Mouse (Mus musculus): ENCODE results near the gene Neurl1b.

DNA sequence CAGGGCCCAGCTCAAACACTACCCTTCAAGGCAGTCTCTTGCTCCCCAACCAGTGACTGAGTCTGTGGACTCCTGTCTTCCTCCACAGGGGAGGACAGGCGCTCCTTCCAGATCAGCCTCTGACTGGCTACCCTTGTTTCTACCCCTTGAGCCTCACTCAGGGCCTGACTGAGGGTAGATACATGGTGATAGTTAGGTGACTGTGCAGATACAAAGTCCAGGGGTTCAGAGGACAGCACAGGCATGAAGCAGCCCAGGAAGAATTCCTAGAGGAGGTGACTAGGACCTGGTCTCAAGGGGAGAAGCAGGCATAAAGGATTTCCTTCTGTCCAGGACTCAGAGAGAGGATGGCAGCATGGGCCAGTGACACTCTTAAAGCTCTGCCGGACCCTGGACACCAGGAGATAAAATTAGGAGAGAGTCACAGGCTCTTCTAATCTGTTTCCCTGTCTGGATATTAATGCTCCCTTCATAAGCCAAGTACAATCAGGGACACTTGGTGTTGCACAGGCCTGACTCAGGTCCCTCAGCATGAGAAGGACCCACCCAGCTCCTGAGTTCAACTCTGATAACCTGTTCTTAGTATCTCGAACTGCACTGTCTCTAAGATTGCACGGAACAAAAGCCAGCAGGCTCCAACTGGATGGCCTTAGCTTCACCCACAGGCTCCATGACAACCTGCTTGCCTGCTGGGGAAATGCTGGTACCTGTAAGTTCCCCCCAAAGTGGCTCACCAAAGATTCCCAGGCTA is 37.5 kb upstream of the Neurl1b start:
- TF ChIP-seq POLR2A (IDR thresholded peaks at IDR 0.05; ENCODE audit: borderline replicate concordance, control insufficient read depth, low read depth, low read length) (no peak), CTCF (IDR thresholded peaks at IDR 0.05; ENCODE audit: control insufficient read depth, insufficient read depth, low read length) (no peak)

All from bone marrow, adult 2 months (tissue).